Mouse (Mus musculus) heart, embryonic 11.5 days (tissue): ENCODE results near the gene Olfr893. TPM values are rescaled to one million over a fixed set of nuclear protein-coding genes. Genes with fewer than 3 reads are reported as not detected.
"Not testable (repeated sequence)": the region's sequence is repeated elsewhere in the genome, so short reads cannot be mapped to it uniquely, and the experiment has no call there.

Source experiments
- ATAC-seq: fragments of 200-750 bp; cut with Nextera tagmentation; replicated peaks from 2 replicates; pipeline ENCODE4 v1.8.0; 2017; ENCODE audit warnings: moderate library complexity; ENCODE audit not compliant: insufficient number of reproducible peaks, low FRiP score, low TSS enrichment
- H3K27ac ChIP-seq: fragments of 300-500 bp; sonication (generic); 2 replicates; pipeline ENCODE4 v1.5.1; 2014; ENCODE audit warnings: mild to moderate bottlenecking, low read depth, low read length
- H3K27me3 ChIP-seq: fragments of 300-500 bp; sonication (generic); 2 replicates; pipeline ENCODE4 v1.6.1; 2014; ENCODE audit warnings: mild to moderate bottlenecking, low read length, mixed read lengths; ENCODE audit not compliant: control insufficient read depth, insufficient read depth
- H3K36me3 ChIP-seq: fragments of 300-500 bp; sonication (generic); 2 replicates; pipeline ENCODE4 v1.6.1; 2014; ENCODE audit warnings: mild to moderate bottlenecking, low read length, moderate library complexity, mixed read lengths; ENCODE audit not compliant: control insufficient read depth, insufficient read depth
- H3K4me1 ChIP-seq: fragments of 300-500 bp; sonication (generic); 2 replicates; pipeline ENCODE4 v1.6.1; 2014; ENCODE audit warnings: low read length; ENCODE audit not compliant: control insufficient read depth, insufficient read depth
- H3K4me2 ChIP-seq: fragments of 300-500 bp; sonication (generic); 2 replicates; pipeline ENCODE4 v1.6.1; 2014; ENCODE audit warnings: mild to moderate bottlenecking, moderate library complexity
- H3K4me3 ChIP-seq: fragments of 300-500 bp; sonication (generic); 2 replicates; pipeline ENCODE4 v1.5.1; 2014; ENCODE audit warnings: low read depth, low read length
- H3K9ac ChIP-seq: fragments of 300-500 bp; sonication (generic); 2 replicates; pipeline ENCODE4 v1.6.1; 2014; ENCODE audit warnings: mild to moderate bottlenecking, low read depth, low read length, moderate library complexity
- H3K9me3 ChIP-seq: fragments of 300-500 bp; sonication (generic); replicated peaks from 2 replicates; pipeline ENCODE4 v1.6.1; 2016; ENCODE audit warnings: low read length; ENCODE audit not compliant: control insufficient read depth
- WGBS: fragments of 180-500 bp; shearing (Covaris S2); extraction: QIAGEN DNeasy Blood & Tissue Kit; methylation state at CpG from one replicate; pipeline ENCODE4 v1.1.7; 2014; ENCODE audit not compliant: insufficient replicate concordance; 5-methylcytosine and 5-hydroxymethylcytosine counted together
- polyA plus RNA-seq: library from polyadenylated mRNA; unstranded; fragments of >200 nt; fragmentation: Nextera tagmentation; extraction: Ambion mirVana; gene quantifications from 2 replicates; pipeline ENCODE4 v1.2.1, GENCODE M21; 2014

The Olfr893 gene
- polyA plus RNA-seq, result not detected in 2 replicates

- Histone ChIP-seq H3K4me1 (no peaks in the 10 kb centered on the region), H3K4me3 (no peak within 1 kb of the TSS), H3K4me2 (no peak within 1 kb of the TSS), H3K36me3 (no peaks in the 10 kb centered on the region), H3K9ac (no peak within 1 kb of the TSS), H3K27ac (no peak within 1 kb of the TSS), H3K9me3 (no peaks in the 10 kb centered on the region), H3K27me3 (no peaks in the 10 kb centered on the region)
- WGBS, result 81% methylated on average over 3 of the region's 3 CpGs
- ATAC-seq, result no peak
Observed at GRCm38 (mm10) chr9:38208065-38208464, at the start of gene Olfr893. Gene Olfr893, plus strand, starts transcription at chr9:38208365.

GRCm38 (mm10) chr9:38168341-38168740 is 39.8 kb upstream of the Olfr893 start:
- not testable (repeated sequence) for H3K4me3 ChIP-seq, H3K27me3 ChIP-seq, H3K36me3 ChIP-seq, H3K4me1 ChIP-seq, ATAC-seq, H3K27ac ChIP-seq, H3K9me3 ChIP-seq, H3K9ac ChIP-seq, H3K4me2 ChIP-seq
- WGBS, result 39% methylated on average over 2 of the region's 2 CpGs

- Histone ChIP-seq H3K9ac (no peak within 1 kb of the TSS), H3K4me2 (no peak within 1 kb of the TSS), H3K27ac (no peak within 1 kb of the TSS), H3K36me3 (no peaks in the 10 kb centered on the region), H3K27me3 (no peaks in the 10 kb centered on the region), H3K4me3 (no peak within 1 kb of the TSS), H3K9me3 (peaks cover 7% of the 10 kb centered on the region; the same call in 1 of the 2 replicates), H3K4me1 (no peaks in the 10 kb centered on the region)
- no peak for ATAC-seq
- 71% methylated on average over 1 of the region's 1 CpGs for WGBS
Observed at GRCm38 (mm10) chr9:38180721-38181120, 27.4 kb upstream of the Olfr893 start, which contains the start of gene Olfr891. Gene Olfr891, minus strand, starts transcription at chr9:38180821.

- no peaks in the 10 kb centered on the region for H3K9me3 ChIP-seq
- no peaks in the 10 kb centered on the region for H3K27me3 ChIP-seq
- H3K4me2 ChIP-seq, result no peak within 1 kb of the TSS
- no peak within 1 kb of the TSS for H3K9ac ChIP-seq
- H3K27ac ChIP-seq, result no peak within 1 kb of the TSS
- no peaks in the 10 kb centered on the region for H3K36me3 ChIP-seq
- no peak within 1 kb of the TSS for H3K4me3 ChIP-seq
- no peak for ATAC-seq
- H3K4me1 ChIP-seq, result no peaks in the 10 kb centered on the region
Observed at GRCm38 (mm10) chr9:38217755-38218154, 9.6 kb downstream of the Olfr893 start, which contains the start of gene Olfr894. Gene Olfr894, plus strand, starts transcription at chr9:38218055.

GRCm38 (mm10) chr9:38252474-38252873 is 44.3 kb downstream of the Olfr893 start, which contains the start of gene Olfr143:
Gene Olfr143, plus strand, starts transcription at chr9:38252774.
- H3K27ac ChIP-seq, result no peak within 1 kb of the TSS
- no peaks in the 10 kb centered on the region for H3K27me3 ChIP-seq
- H3K9me3 ChIP-seq, result no peaks in the 10 kb centered on the region
- H3K9ac ChIP-seq, result no peak within 1 kb of the TSS
- H3K4me2 ChIP-seq, result no peak within 1 kb of the TSS
- no peaks in the 10 kb centered on the region for H3K4me1 ChIP-seq
- H3K4me3 ChIP-seq, result no peak within 1 kb of the TSS
- no peak for ATAC-seq
- H3K36me3 ChIP-seq, result no peaks in the 10 kb centered on the region

Other genes with a start within 250 kb of the Olfr893 start
- gene Olfr881, start 216.5 kb upstream of the Olfr893 start, polyA plus RNA-seq, result not detected in 2 replicates
- not detected in 2 replicates for gene Olfr883, start 182.6 kb upstream of the Olfr893 start, polyA plus RNA-seq
- not detected in 2 replicates for gene Olfr884, start 161.8 kb upstream of the Olfr893 start, polyA plus RNA-seq
- not detected in 2 replicates for gene Olfr885, start 147.0 kb upstream of the Olfr893 start, polyA plus RNA-seq
- gene Olfr887, start 124.3 kb upstream of the Olfr893 start, polyA plus RNA-seq, result not detected in 2 replicates
- not detected in 2 replicates for gene Olfr888, start 100.2 kb upstream of the Olfr893 start, polyA plus RNA-seq
- gene Olfr889, start 93.2 kb upstream of the Olfr893 start, polyA plus RNA-seq, result 0.04 TPM in 1 of 2 replicates, not detected in the other
- not detected in 2 replicates for gene Olfr890, start 65.8 kb upstream of the Olfr893 start, polyA plus RNA-seq
- not detected in 2 replicates for gene Olfr891, start 27.5 kb upstream of the Olfr893 start, polyA plus RNA-seq
- not detected in 2 replicates for gene Olfr894, start 9.7 kb downstream of the Olfr893 start, polyA plus RNA-seq
- not detected in 2 replicates for gene Olfr143, start 44.4 kb downstream of the Olfr893 start, polyA plus RNA-seq
- gene Olfr895, start 59.5 kb downstream of the Olfr893 start, polyA plus RNA-seq, result not detected in 2 replicates
- gene Olfr896-ps1, start 82.7 kb downstream of the Olfr893 start, polyA plus RNA-seq, result not detected in 2 replicates
- not detected in 2 replicates for gene Olfr25, start 120.7 kb downstream of the Olfr893 start, polyA plus RNA-seq
- not detected in 2 replicates for gene Olfr898, start 140.0 kb downstream of the Olfr893 start, polyA plus RNA-seq
- gene Olfr250, start 158.5 kb downstream of the Olfr893 start, polyA plus RNA-seq, result not detected in 2 replicates
- not detected in 2 replicates for gene Olfr251, start 168.7 kb downstream of the Olfr893 start, polyA plus RNA-seq
- not detected in 2 replicates for gene Olfr147, start 193.3 kb downstream of the Olfr893 start, polyA plus RNA-seq
- not detected in 2 replicates for gene Olfr901, start 221.1 kb downstream of the Olfr893 start, polyA plus RNA-seq
- not detected in 2 replicates for gene Olfr902, start 239.3 kb downstream of the Olfr893 start, polyA plus RNA-seq